Mouse (Mus musculus) CH12.LX (cell line): ENCODE measurements around the gene Rhcg.

ENCODE experiments used
- CTCF ChIP-seq, 2 experiments: IDR thresholded peaks in 1 of 2; conservative IDR thresholded peaks in 1 of 2; 2 replicates each; pipeline ENCODE4 v1.5.1; 2011 to 2012; ENCODE audit warnings: low read depth in 2 of 2, low read length in 2 of 2, improper control_type of control experiment in 1 of 2, inconsistent platforms in 1 of 2, mild to moderate bottlenecking in 1 of 2, moderate library complexity in 1 of 2
- ETS1 ChIP-seq: conservative IDR thresholded peaks from 2 replicates; pipeline ENCODE4 v1.6.1; 2012; ENCODE audit warnings: low read depth, mild to moderate bottlenecking, inconsistent platforms, low read length, improper control_type of control experiment, moderate library complexity
- HCFC1 ChIP-seq: IDR thresholded peaks from 2 replicates; pipeline ENCODE4 v1.6.1; 2012; ENCODE audit warnings: low read depth, mild to moderate bottlenecking, inconsistent platforms, low read length, improper control_type of control experiment
- NRF1 ChIP-seq: IDR thresholded peaks from 2 replicates; pipeline ENCODE4 v1.6.1; 2014; ENCODE audit warnings: low read depth, mild to moderate bottlenecking, inconsistent platforms, low read length, improper control_type of control experiment, moderate library complexity
- RAD21 ChIP-seq: IDR thresholded peaks from 2 replicates; pipeline ENCODE4 v1.6.1; 2011; ENCODE audit warnings: low read depth, mild to moderate bottlenecking, low read length, improper control_type of control experiment, moderate library complexity
- ZC3H11A ChIP-seq: IDR thresholded peaks from 2 replicates; pipeline ENCODE4 v1.6.1; 2012; ENCODE audit warnings: low read depth, mild to moderate bottlenecking, inconsistent platforms, low read length, improper control_type of control experiment

- TF ChIP-seq CTCF (conservative IDR thresholded peaks at IDR 0.05 in 1 of 2, IDR thresholded peaks at IDR 0.05 in 1 of 2; ENCODE audit: low read depth in 2 of 2, low read length in 2 of 2) (no peak), NRF1 (no peak), ZC3H11A (no peak), HCFC1 (no peak), ETS1 (no peak), RAD21 (no peak)
These were observed 15.5 kb downstream of the Rhcg start for GRCm38 (mm10) chr7:79602006-79602405.
